ENCODE assay signal across 8 mouse cellular contexts in genomic region chr5:125392977-125393621, GRCm38 (mm10). TPM values are rescaled to one million over a fixed set of nuclear protein-coding genes. Genes with fewer than 3 reads are reported as not detected.
DNase-seq lines count a peak whose midpoint lies in the region; ATAC-seq lines count a peak whose summit lies in the region.

No protein-coding gene starts in this region.

- peak; percentile 91 for ATAC-seq in hindbrain, embryonic 11.5 days (ENCODE audit: low FRiP score)

- H3K27me3 ChIP-seq in hindbrain, embryonic 11.5 days (ENCODE audit: control insufficient read depth, insufficient read depth, low read length) = no peaks in the 10 kb centered on the region

- peak overlapping the region; percentile 44 for H3K4me2 ChIP-seq in hindbrain, embryonic 11.5 days (replicated peaks; ENCODE audit: low read depth, low read length)

- peaks cover 18% of the 10 kb centered on the region for H3K4me1 ChIP-seq in hindbrain, embryonic 11.5 days (replicated peaks; ENCODE audit: control insufficient read depth, insufficient read depth, low read length)

- peak; percentile 97 for DNase-seq in MN1 (ENCODE audit: low spot score)
- peak; percentile 96 for DNase-seq in cerebellum, adult 9-11 months
- peak; percentile 95 to 97 for DNase-seq in frontal cortex, adult 2 months (ENCODE audit: extremely low spot score in 1 of 2, low spot score in 1 of 2)
- DNase-seq in hindbrain, embryonic 11.5 days (ENCODE audit: low spot score) = peak; percentile 95
- DNase-seq in layer of hippocampus, postnatal 10 days (ENCODE audit: low spot score in 2 of 2) = peak; percentile 97 to 98
- DNase-seq in lung, postnatal 10 days = peak; percentile 99
- DNase-seq in ovary, postnatal 36 days (ENCODE audit: low spot score) = peak; percentile 94
- peak; percentile 97 for DNase-seq in thymus, postnatal 25 days

- no peaks in the 10 kb centered on the region for H3K36me3 ChIP-seq in hindbrain, embryonic 11.5 days (ENCODE audit: control insufficient read depth, insufficient read depth, low read length)

- H3K4me3 ChIP-seq in hindbrain, embryonic 11.5 days (ENCODE audit: low read depth, low read length) = peak overlapping the region; percentile 18; the same call in 1 of the 2 replicates

- H3K27ac ChIP-seq in hindbrain, embryonic 11.5 days (ENCODE audit: low read depth, low read length) = peak overlapping the region; percentile 99

- H3K9me3 ChIP-seq in hindbrain, embryonic 11.5 days (ENCODE audit: control insufficient read depth, low read length) = no peaks in the 10 kb centered on the region

- under 1% methylated on average over 20 of the region's 20 CpGs for WGBS in hindbrain, embryonic 11.5 days

- peak overlapping the region; percentile 60 for H3K9ac ChIP-seq in hindbrain, embryonic 11.5 days (ENCODE audit: low read depth, low read length)

RNA-seq across cellular contexts. Expression of gene Ubc, which starts 3.1 kb away (rescaled TPM):
- 699 and 744 TPM in 2 replicates for polyA plus RNA-seq in frontal cortex, adult 2 months (2012; rRNA removed)
- 1,074 and 1,099 TPM in 2 replicates for polyA plus RNA-seq in hindbrain, embryonic 11.5 days (2014; fragmentation: Nextera tagmentation; extraction: Ambion mirVana)
- total RNA-seq in layer of hippocampus, postnatal 10 days (2021) = 100 to 1,000 TPM; 760 to 831 TPM

RNA-seq across cellular contexts. Expression of gene Gm10382, which starts 4.0 kb away (rescaled TPM):
- polyA plus RNA-seq in frontal cortex, adult 2 months (2012; rRNA removed) = 0.22 and 0.40 TPM in 2 replicates
- polyA plus RNA-seq in hindbrain, embryonic 11.5 days (2014; fragmentation: Nextera tagmentation; extraction: Ambion mirVana) = 0.59 TPM in 1 of 2 replicates, not detected in the other
- total RNA-seq in layer of hippocampus, postnatal 10 days (2021) = under 1 TPM in 1 of 2 experiments, not detected in 1; 0.27 TPM

RNA-seq across cellular contexts. Expression of gene Dhx37, which starts 40.8 kb away (rescaled TPM):
- polyA plus RNA-seq in frontal cortex, adult 2 months (2012; rRNA removed) = 12.4 and 17.2 TPM in 2 replicates
- 10.4 and 12.5 TPM in 2 replicates for polyA plus RNA-seq in hindbrain, embryonic 11.5 days (2014; fragmentation: Nextera tagmentation; extraction: Ambion mirVana)
- 10 to 100 TPM; 13.3 TPM for total RNA-seq in layer of hippocampus, postnatal 10 days (2021)

RNA-seq across cellular contexts. Expression of gene Bri3bp, which starts 48.3 kb away (rescaled TPM):
- 31.6 and 34.1 TPM in 2 replicates for polyA plus RNA-seq in frontal cortex, adult 2 months (2012; rRNA removed)
- polyA plus RNA-seq in hindbrain, embryonic 11.5 days (2014; fragmentation: Nextera tagmentation; extraction: Ambion mirVana) = 30.1 and 30.8 TPM in 2 replicates
- 10 to 100 TPM; 82.6 to 87.9 TPM for total RNA-seq in layer of hippocampus, postnatal 10 days (2021)

RNA-seq across cellular contexts. Expression of gene Scarb1, which starts 52.2 kb away (rescaled TPM):
- polyA plus RNA-seq in frontal cortex, adult 2 months (2012; rRNA removed) = 34.1 and 37.7 TPM in 2 replicates
- polyA plus RNA-seq in hindbrain, embryonic 11.5 days (2014; fragmentation: Nextera tagmentation; extraction: Ambion mirVana) = 20.4 and 22.6 TPM in 2 replicates
- total RNA-seq in layer of hippocampus, postnatal 10 days (2021) = 10 to 100 TPM; 55.4 to 56.7 TPM

Comparison
In these comparisons a context has a peak if more than half of its experiments do, and no peak if none do; other contexts are left out.
1. Peak in every context shown above with its lines: DNase-seq, ATAC-seq, H3K4me3 ChIP-seq and H3K27ac ChIP-seq.